Mouse (Mus musculus): ENCODE results near the gene Stpg4. TPM values are rescaled to one million over a fixed set of nuclear protein-coding genes. Genes with fewer than 3 reads are reported as not detected.

Stpg4 gene
- polyA plus RNA-seq, 1 experiment: not detected

DNA sequence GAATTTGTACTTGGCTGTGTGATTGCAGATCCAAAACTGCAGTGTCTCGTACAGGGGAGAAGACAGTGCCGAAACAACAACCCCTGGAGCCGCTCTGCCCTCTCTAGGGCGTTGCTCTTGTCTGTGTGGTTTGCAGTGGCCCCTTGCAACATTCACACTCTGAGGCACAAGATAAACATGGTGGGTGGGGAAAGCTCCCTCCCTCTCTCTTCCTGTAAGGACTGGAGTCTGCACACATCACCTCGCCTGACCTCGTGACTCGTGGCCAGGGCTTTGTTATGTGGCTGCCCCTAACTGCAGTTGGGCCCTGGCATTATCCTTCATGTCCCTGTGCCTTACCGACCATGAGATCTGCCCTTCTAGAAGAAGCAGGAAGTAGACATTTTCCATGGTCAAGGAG, 62.3 kb downstream of the Stpg4 start:
- no peak overlapping the region for H3K27ac ChIP-seq (ENCODE audit: insufficient read depth, low read depth, low read length)
- DNase-seq: no peak
- no peak overlapping the region for H3K4me3 ChIP-seq (ENCODE audit: insufficient read depth, low read depth, low read length)
- H3K27me3 ChIP-seq (replicated peaks; ENCODE audit: control insufficient read depth, insufficient read depth, low read length): no peaks in the 10 kb centered on the region
- no peaks in the 10 kb centered on the region; the same call in 1 of the 2 replicates for H3K36me3 ChIP-seq (ENCODE audit: control insufficient read depth, insufficient read depth, low read length)
- TF ChIP-seq POLR2A (IDR thresholded peaks at IDR 0.05; ENCODE audit: low read depth, low read length): no peak
- no peak for TF ChIP-seq CTCF (conservative IDR thresholded peaks at IDR 0.05; ENCODE audit: insufficient read depth, insufficient read length, low read depth, low read length)
- peaks cover 3% of the 10 kb centered on the region; the same call in 1 of the 2 replicates for H3K4me1 ChIP-seq (ENCODE audit: control insufficient read depth, insufficient read depth, low read length)
- 73% methylated on average over 8 of the region's 8 CpGs for WGBS

GRCm38 (mm10) chr17:87364108-87364507, 63.4 kb downstream of the Stpg4 start:
- Histone ChIP-seq H3K36me3 (ENCODE audit: control insufficient read depth, insufficient read depth, low read length) (no peaks in the 10 kb centered on the region; the same call in 1 of the 2 replicates), H3K27me3 (replicated peaks; ENCODE audit: control insufficient read depth, insufficient read depth, low read length) (no peaks in the 10 kb centered on the region), H3K4me3 (ENCODE audit: insufficient read depth, low read depth, low read length) (no peak overlapping the region), H3K27ac (ENCODE audit: insufficient read depth, low read depth, low read length) (no peak overlapping the region), H3K4me1 (ENCODE audit: control insufficient read depth, insufficient read depth, low read length) (peaks cover 3% of the 10 kb centered on the region; the same call in 1 of the 2 replicates)
- no peak for DNase-seq
- 71% methylated on average over 15 of the region's 15 CpGs for WGBS
- TF ChIP-seq CTCF (conservative IDR thresholded peaks at IDR 0.05; ENCODE audit: insufficient read depth, insufficient read length, low read depth, low read length) (no peak), POLR2A (IDR thresholded peaks at IDR 0.05; ENCODE audit: low read depth, low read length) (no peak)

DNA sequence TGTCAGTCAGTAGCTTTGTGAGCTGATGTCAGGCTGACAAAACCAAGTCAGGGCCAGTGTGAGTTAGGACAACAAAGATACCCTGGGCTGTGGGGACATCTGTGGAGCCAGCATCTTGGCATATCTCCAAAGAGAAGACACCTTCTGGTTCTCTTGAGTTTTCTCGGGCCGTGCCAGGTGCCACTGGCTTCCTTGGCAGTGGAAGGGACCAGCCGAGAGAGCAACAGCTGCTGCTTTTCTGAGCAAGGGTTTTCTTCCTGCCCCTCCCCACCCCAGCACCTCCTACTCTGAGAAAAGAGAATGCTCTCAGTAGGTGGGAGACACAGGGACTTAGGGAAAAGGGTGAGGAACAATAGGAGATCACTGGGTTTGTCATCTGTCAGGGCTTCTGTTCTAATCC, 66.4 kb downstream of the Stpg4 start:
- 66% methylated on average over 3 of the region's 3 CpGs for WGBS
- no peak for DNase-seq
- TF ChIP-seq POLR2A (IDR thresholded peaks at IDR 0.05; ENCODE audit: low read depth, low read length) (no peak), CTCF (conservative IDR thresholded peaks at IDR 0.05; ENCODE audit: insufficient read depth, insufficient read length, low read depth, low read length) (no peak)
- Histone ChIP-seq H3K4me3 (ENCODE audit: insufficient read depth, low read depth, low read length) (no peak overlapping the region), H3K27ac (ENCODE audit: insufficient read depth, low read depth, low read length) (no peak overlapping the region), H3K27me3 (replicated peaks; ENCODE audit: control insufficient read depth, insufficient read depth, low read length) (no peaks in the 10 kb centered on the region), H3K36me3 (ENCODE audit: control insufficient read depth, insufficient read depth, low read length) (no peaks in the 10 kb centered on the region; the same call in 1 of the 2 replicates), H3K4me1 (ENCODE audit: control insufficient read depth, insufficient read depth, low read length) (no peaks in the 10 kb centered on the region)

GRCm38 (mm10) chr17:87357506-87357905, 70.0 kb downstream of the Stpg4 start:
- Histone ChIP-seq H3K27me3 (replicated peaks; ENCODE audit: control insufficient read depth, insufficient read depth, low read length) (no peaks in the 10 kb centered on the region), H3K27ac (ENCODE audit: insufficient read depth, low read depth, low read length) (no peak overlapping the region), H3K36me3 (ENCODE audit: control insufficient read depth, insufficient read depth, low read length) (no peaks in the 10 kb centered on the region; the same call in 1 of the 2 replicates), H3K4me3 (ENCODE audit: insufficient read depth, low read depth, low read length) (no peak overlapping the region), H3K4me1 (ENCODE audit: control insufficient read depth, insufficient read depth, low read length) (peaks cover 8% of the 10 kb centered on the region)
- DNase-seq: no peak
- TF ChIP-seq CTCF (conservative IDR thresholded peaks at IDR 0.05; ENCODE audit: insufficient read depth, insufficient read length, low read depth, low read length) (no peak), POLR2A (IDR thresholded peaks at IDR 0.05; ENCODE audit: low read depth, low read length) (no peak)
- 87% methylated on average over 9 of the region's 9 CpGs for WGBS

- DNase-seq: no peak
- 95% methylated on average over 5 of the region's 5 CpGs for WGBS
- Histone ChIP-seq H3K36me3 (ENCODE audit: control insufficient read depth, insufficient read depth, low read length) (no peaks in the 10 kb centered on the region), H3K4me1 (ENCODE audit: control insufficient read depth, insufficient read depth, low read length) (peaks cover 18% of the 10 kb centered on the region), H3K27me3 (replicated peaks; ENCODE audit: control insufficient read depth, insufficient read depth, low read length) (no peaks in the 10 kb centered on the region), H3K4me3 (ENCODE audit: insufficient read depth, low read depth, low read length) (no peak overlapping the region), H3K27ac (ENCODE audit: insufficient read depth, low read depth, low read length) (no peak overlapping the region)
- no peak for TF ChIP-seq CTCF (conservative IDR thresholded peaks at IDR 0.05; ENCODE audit: insufficient read depth, insufficient read length, low read depth, low read length)
- TF ChIP-seq POLR2A (IDR thresholded peaks at IDR 0.05; ENCODE audit: low read depth, low read length): no peak
These were observed 71.3 kb downstream of the Stpg4 start for GRCm38 (mm10) chr17:87356261-87356660.

- no peak overlapping the region for H3K27ac ChIP-seq (ENCODE audit: insufficient read depth, low read depth, low read length)
- no peak for TF ChIP-seq POLR2A (IDR thresholded peaks at IDR 0.05; ENCODE audit: low read depth, low read length)
- no peak for TF ChIP-seq CTCF (conservative IDR thresholded peaks at IDR 0.05; ENCODE audit: insufficient read depth, insufficient read length, low read depth, low read length)
- H3K27me3 ChIP-seq (replicated peaks; ENCODE audit: control insufficient read depth, insufficient read depth, low read length): no peaks in the 10 kb centered on the region
- peaks cover 26% of the 10 kb centered on the region for H3K4me1 ChIP-seq (ENCODE audit: control insufficient read depth, insufficient read depth, low read length)
- 95% methylated on average over 8 of the region's 8 CpGs for WGBS
- H3K4me3 ChIP-seq (ENCODE audit: insufficient read depth, low read depth, low read length): no peak overlapping the region
- no peak for DNase-seq
- no peaks in the 10 kb centered on the region for H3K36me3 ChIP-seq (ENCODE audit: control insufficient read depth, insufficient read depth, low read length)
These were observed 72.1 kb downstream of the Stpg4 start for GRCm38 (mm10) chr17:87355456-87355855.

- H3K4me3 ChIP-seq (ENCODE audit: insufficient read depth, low read depth, low read length): no peak overlapping the region
- no peak overlapping the region for H3K27ac ChIP-seq (ENCODE audit: insufficient read depth, low read depth, low read length)
- H3K27me3 ChIP-seq (replicated peaks; ENCODE audit: control insufficient read depth, insufficient read depth, low read length): no peaks in the 10 kb centered on the region
- H3K4me1 ChIP-seq (ENCODE audit: control insufficient read depth, insufficient read depth, low read length): peaks cover 40% of the 10 kb centered on the region
- WGBS: 91% methylated on average over 8 of the region's 8 CpGs
- H3K36me3 ChIP-seq (ENCODE audit: control insufficient read depth, insufficient read depth, low read length): no peaks in the 10 kb centered on the region
- DNase-seq: peak; percentile 26
- TF ChIP-seq POLR2A (IDR thresholded peaks at IDR 0.05; ENCODE audit: low read depth, low read length): no peak
- no peak for TF ChIP-seq CTCF (conservative IDR thresholded peaks at IDR 0.05; ENCODE audit: insufficient read depth, insufficient read length, low read depth, low read length)
These were observed 73.7 kb downstream of the Stpg4 start for GRCm38 (mm10) chr17:87353745-87354320.

Data from kidney, adult 2 months (tissue).